Mouse (Mus musculus): ENCODE data around the gene Grm4.

- TF ChIP-seq POLR2A (IDR thresholded peaks at IDR 0.05; ENCODE audit: insufficient read length, low read depth) (no peak), E2F4 (IDR thresholded peaks at IDR 0.05; ENCODE audit: insufficient read depth) (no peak), POLR2AphosphoS2 (IDR thresholded peaks at IDR 0.05; ENCODE audit: insufficient read length, low read depth) (no peak), MYOG (IDR thresholded peaks at IDR 0.05; ENCODE audit: control insufficient read depth in 1 of 3, insufficient read depth in 1 of 3, insufficient read length in 2 of 3, low read depth in 2 of 3) (no peak), TCF3 (IDR thresholded peaks at IDR 0.05; ENCODE audit: insufficient read length, low read depth) (no peak), MAX (IDR thresholded peaks at IDR 0.05; ENCODE audit: low read depth) (no peak), CEBPB (IDR thresholded peaks at IDR 0.05; ENCODE audit: insufficient read depth, poor library complexity, severe bottlenecking) (no peak), TCF12 (IDR thresholded peaks at IDR 0.05; ENCODE audit: insufficient read depth, poor library complexity, severe bottlenecking) (no peak)
These were observed 127.3 kb downstream of the Grm4 start for GRCm38 (mm10) chr17:27393931-27394330.

Measured in myocyte (in vitro differentiated cells).